Mouse (Mus musculus): ENCODE measurements around the gene Nrd1. TPM values are rescaled to one million over a fixed set of nuclear protein-coding genes. Genes with fewer than 3 reads are reported as not detected.

Nrd1 gene
- polyA plus RNA-seq, 1 experiment from 2014 or later = 65.1 TPM

DNA sequence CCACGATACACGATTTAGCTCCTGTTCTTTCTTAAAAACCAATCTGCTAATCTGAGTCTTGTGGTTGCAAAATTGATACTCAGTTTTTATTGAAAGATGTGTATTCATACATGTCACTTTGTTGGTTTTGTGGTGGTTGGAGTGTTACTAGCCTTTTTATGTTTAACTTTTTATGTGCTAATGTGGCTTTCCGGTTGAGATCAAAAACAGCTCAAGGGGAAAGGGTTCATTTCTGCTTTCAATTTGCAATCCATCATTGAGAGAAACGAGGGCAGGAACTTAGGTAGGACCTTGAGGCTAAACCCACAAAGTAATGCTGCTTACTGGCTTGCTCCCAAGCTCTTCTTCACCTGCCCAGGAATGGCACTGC, 13.0 kb upstream of the Nrd1 start:
- no peaks in the 10 kb centered on the region for H3K9me3 ChIP-seq (ENCODE audit: low read length)
- no peak overlapping the region for H3K27ac ChIP-seq (ENCODE audit: low read length)
- H3K27me3 ChIP-seq (ENCODE audit: insufficient read depth, low read length) = no peaks in the 10 kb centered on the region
- H3K36me3 ChIP-seq (ENCODE audit: insufficient read depth, low read length) = no peaks in the 10 kb centered on the region
- no peaks in the 10 kb centered on the region for H3K4me1 ChIP-seq (ENCODE audit: insufficient read depth, low read length)
- no peak overlapping the region for H3K9ac ChIP-seq (replicated peaks; ENCODE audit: low read length)
- H3K4me3 ChIP-seq (ENCODE audit: low read length) = no peak overlapping the region
- H3K4me2 ChIP-seq (replicated peaks; ENCODE audit: low read depth, low read length) = no peak overlapping the region
- ATAC-seq (ENCODE audit: low FRiP score, low TSS enrichment) = no peak
- 64% methylated on average over 4 of the region's 4 CpGs for WGBS

DNA sequence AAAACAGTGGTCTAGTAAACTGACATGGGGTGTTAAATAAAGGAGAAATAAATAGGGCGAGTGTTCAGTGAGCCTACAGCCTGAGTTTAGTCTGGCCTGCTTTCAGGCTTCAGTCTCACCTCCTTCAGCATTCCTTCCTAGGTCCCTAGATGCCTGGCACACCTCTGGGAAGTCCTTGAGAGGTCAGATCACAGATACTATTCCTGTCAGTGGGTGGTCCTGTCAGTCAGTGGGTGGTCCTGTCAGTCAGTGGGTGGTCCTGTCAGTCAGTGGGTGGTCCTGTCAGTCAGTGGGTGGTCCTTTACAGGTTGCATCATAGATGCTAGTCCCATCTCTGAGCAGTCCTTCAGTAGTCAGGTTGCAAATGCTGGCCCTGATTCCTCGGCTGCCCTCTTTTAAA, 11.0 kb upstream of the Nrd1 start:
- H3K4me1 ChIP-seq (ENCODE audit: insufficient read depth, low read length) = no peaks in the 10 kb centered on the region
- H3K4me2 ChIP-seq (replicated peaks; ENCODE audit: low read depth, low read length) = no peak overlapping the region
- H3K4me3 ChIP-seq (ENCODE audit: low read length) = no peak overlapping the region
- H3K36me3 ChIP-seq (ENCODE audit: insufficient read depth, low read length) = no peaks in the 10 kb centered on the region
- no peak for ATAC-seq (ENCODE audit: low FRiP score, low TSS enrichment)
- H3K27me3 ChIP-seq (ENCODE audit: insufficient read depth, low read length) = no peaks in the 10 kb centered on the region
- H3K27ac ChIP-seq (ENCODE audit: low read length) = no peak overlapping the region
- H3K9ac ChIP-seq (replicated peaks; ENCODE audit: low read length) = no peak overlapping the region
- no peaks in the 10 kb centered on the region for H3K9me3 ChIP-seq (ENCODE audit: low read length)
- WGBS = 76% methylated on average over 2 of the region's 2 CpGs

DNA sequence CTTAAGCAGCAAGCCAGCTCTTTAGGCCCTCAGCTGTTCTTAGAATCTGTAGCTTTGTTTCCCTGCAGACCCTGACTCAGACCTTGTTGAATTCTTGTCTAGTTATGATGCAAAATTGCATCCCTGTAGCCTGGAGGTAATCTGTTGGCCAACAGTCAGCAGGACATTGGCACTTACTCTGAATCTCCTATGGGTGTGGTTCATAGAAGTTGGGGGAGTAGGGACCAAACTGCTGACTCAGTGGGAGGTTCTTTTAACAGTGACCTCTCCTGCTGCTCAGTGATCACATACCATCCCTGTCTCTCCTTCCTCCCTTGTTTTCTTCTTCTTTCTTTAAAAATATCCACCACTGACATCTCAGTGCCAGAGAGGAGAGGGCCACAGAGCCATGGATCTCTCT, 10.4 kb upstream of the Nrd1 start:
- Histone ChIP-seq H3K36me3 (ENCODE audit: insufficient read depth, low read length) (no peaks in the 10 kb centered on the region), H3K4me2 (replicated peaks; ENCODE audit: low read depth, low read length) (no peak overlapping the region), H3K9ac (replicated peaks; ENCODE audit: low read length) (no peak overlapping the region), H3K27ac (ENCODE audit: low read length) (no peak overlapping the region), H3K9me3 (ENCODE audit: low read length) (no peaks in the 10 kb centered on the region), H3K4me1 (ENCODE audit: insufficient read depth, low read length) (no peaks in the 10 kb centered on the region), H3K27me3 (ENCODE audit: insufficient read depth, low read length) (no peaks in the 10 kb centered on the region), H3K4me3 (ENCODE audit: low read length) (no peak overlapping the region)
- no peak for ATAC-seq (ENCODE audit: low FRiP score, low TSS enrichment)

DNA sequence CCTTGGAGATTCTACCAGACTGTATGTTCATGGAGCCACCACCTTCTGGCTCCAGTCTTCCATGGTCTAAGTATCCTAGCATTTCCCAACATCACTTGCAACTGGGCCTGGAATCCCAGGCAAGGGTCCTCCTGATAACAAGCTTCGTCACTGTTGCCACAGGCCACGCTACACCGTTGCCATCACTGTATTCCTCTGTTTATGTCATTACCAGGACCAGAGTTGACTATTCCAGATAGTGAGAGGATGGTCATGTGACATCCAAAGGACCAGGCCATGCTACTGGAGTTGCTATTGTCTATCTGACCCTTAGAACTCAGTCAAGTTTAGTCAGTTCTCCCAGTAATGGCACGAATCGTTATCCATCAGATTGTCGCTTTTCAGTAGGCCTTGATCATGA, 9.9 kb upstream of the Nrd1 start:
- no peak overlapping the region for H3K27ac ChIP-seq (ENCODE audit: low read length)
- no peaks in the 10 kb centered on the region for H3K36me3 ChIP-seq (ENCODE audit: insufficient read depth, low read length)
- H3K4me1 ChIP-seq (ENCODE audit: insufficient read depth, low read length) = no peaks in the 10 kb centered on the region
- no peak overlapping the region for H3K9ac ChIP-seq (replicated peaks; ENCODE audit: low read length)
- ATAC-seq (ENCODE audit: low FRiP score, low TSS enrichment) = no peak
- H3K27me3 ChIP-seq (ENCODE audit: insufficient read depth, low read length) = no peaks in the 10 kb centered on the region
- no peaks in the 10 kb centered on the region for H3K9me3 ChIP-seq (ENCODE audit: low read length)
- H3K4me3 ChIP-seq (ENCODE audit: low read length) = no peak overlapping the region
- H3K4me2 ChIP-seq (replicated peaks; ENCODE audit: low read depth, low read length) = no peak overlapping the region
- 92% methylated on average over 6 of the region's 6 CpGs for WGBS

DNA sequence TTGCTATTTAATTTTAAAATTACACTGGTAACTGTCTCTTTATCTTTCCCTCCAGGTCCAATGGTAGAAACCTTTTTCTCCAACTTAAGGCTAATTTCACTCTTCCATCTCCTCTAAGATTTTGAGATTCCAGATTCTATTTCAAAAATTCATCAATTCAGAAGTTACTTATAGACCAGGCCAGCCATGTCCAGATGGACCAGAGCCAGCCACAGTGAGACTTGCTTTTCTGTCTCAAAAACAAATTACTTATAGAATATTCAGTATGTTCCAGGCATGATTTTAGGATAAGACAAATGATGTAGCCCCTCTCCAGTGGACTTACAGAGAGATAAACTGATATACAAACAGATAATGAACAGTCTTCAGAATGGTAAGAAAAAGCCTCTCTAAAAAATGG, 8.6 kb upstream of the Nrd1 start:
- Histone ChIP-seq H3K27me3 (ENCODE audit: insufficient read depth, low read length) (no peaks in the 10 kb centered on the region), H3K36me3 (ENCODE audit: insufficient read depth, low read length) (no peaks in the 10 kb centered on the region), H3K27ac (ENCODE audit: low read length) (no peak overlapping the region), H3K4me2 (replicated peaks; ENCODE audit: low read depth, low read length) (no peak overlapping the region), H3K4me3 (ENCODE audit: low read length) (no peak overlapping the region), H3K9me3 (ENCODE audit: low read length) (no peaks in the 10 kb centered on the region), H3K9ac (replicated peaks; ENCODE audit: low read length) (no peak overlapping the region), H3K4me1 (ENCODE audit: insufficient read depth, low read length) (no peaks in the 10 kb centered on the region)
- ATAC-seq (ENCODE audit: low FRiP score, low TSS enrichment) = no peak

DNA sequence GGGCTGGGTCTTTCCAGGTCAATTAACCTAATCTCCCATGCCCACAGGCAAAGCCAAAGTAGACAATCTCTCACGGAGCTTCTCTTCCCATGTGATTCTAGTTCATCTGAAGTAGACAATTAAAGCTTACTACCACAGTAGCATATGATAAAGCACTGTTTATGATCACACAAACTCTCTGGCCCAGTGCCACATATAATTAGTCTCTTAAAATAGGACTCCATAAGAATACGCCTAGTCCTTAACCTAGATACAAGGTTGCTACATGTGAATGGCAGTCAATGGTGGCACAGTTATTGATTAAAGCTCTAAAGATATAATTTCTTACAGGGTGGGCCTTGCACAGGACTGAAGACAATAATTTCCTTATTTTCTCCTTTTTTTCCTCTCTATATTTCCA, 7.5 kb upstream of the Nrd1 start:
- Histone ChIP-seq H3K4me1 (ENCODE audit: insufficient read depth, low read length) (no peaks in the 10 kb centered on the region), H3K36me3 (ENCODE audit: insufficient read depth, low read length) (no peaks in the 10 kb centered on the region), H3K4me2 (replicated peaks; ENCODE audit: low read depth, low read length) (no peak overlapping the region), H3K4me3 (ENCODE audit: low read length) (no peak overlapping the region), H3K9ac (replicated peaks; ENCODE audit: low read length) (no peak overlapping the region), H3K27ac (ENCODE audit: low read length) (no peak overlapping the region), H3K9me3 (ENCODE audit: low read length) (no peaks in the 10 kb centered on the region), H3K27me3 (ENCODE audit: insufficient read depth, low read length) (no peaks in the 10 kb centered on the region)
- no peak for ATAC-seq (ENCODE audit: low FRiP score, low TSS enrichment)
- 56% methylated on average over 2 of the region's 2 CpGs for WGBS

DNA sequence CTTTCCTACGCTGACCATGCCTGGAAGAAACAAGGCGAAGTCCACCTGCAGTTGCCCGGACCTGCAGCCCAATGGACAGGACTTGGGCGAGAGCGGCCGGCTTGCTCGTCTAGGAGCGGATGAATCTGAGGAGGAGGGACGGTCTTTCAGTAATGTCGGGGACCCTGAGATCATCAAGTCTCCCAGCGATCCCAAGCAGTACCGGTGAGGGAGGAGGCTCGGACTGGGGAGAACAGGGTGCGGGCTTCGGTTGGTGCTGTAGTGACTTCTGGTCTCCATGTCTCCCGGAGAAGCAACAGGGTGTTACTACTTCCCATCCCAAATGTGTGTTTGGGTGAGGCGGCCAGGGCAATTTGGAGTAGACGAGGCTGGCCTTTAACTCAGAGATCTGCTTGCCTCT, 506 bp downstream of the Nrd1 start:
- Histone ChIP-seq H3K36me3 (ENCODE audit: insufficient read depth, low read length) (0 out of 2 replicates have a peak, but pooled peaks cover 5% of the 10 kb centered on the region), H3K27ac (ENCODE audit: low read length) (peak overlapping the region; percentile 92), H3K9me3 (ENCODE audit: low read length) (no peaks in the 10 kb centered on the region), H3K4me3 (ENCODE audit: low read length) (peak overlapping the region; percentile 71), H3K27me3 (ENCODE audit: insufficient read depth, low read length) (no peaks in the 10 kb centered on the region), H3K4me2 (replicated peaks; ENCODE audit: low read depth, low read length) (peak overlapping the region; percentile 65), H3K9ac (replicated peaks; ENCODE audit: low read length) (peak overlapping the region; percentile 77), H3K4me1 (ENCODE audit: insufficient read depth, low read length) (peaks cover 15% of the 10 kb centered on the region)
- ATAC-seq (ENCODE audit: low FRiP score, low TSS enrichment) = no peak; the same call in 1 of the 2 replicates
- 0% methylated on average over 18 of the region's 18 CpGs for WGBS

DNA sequence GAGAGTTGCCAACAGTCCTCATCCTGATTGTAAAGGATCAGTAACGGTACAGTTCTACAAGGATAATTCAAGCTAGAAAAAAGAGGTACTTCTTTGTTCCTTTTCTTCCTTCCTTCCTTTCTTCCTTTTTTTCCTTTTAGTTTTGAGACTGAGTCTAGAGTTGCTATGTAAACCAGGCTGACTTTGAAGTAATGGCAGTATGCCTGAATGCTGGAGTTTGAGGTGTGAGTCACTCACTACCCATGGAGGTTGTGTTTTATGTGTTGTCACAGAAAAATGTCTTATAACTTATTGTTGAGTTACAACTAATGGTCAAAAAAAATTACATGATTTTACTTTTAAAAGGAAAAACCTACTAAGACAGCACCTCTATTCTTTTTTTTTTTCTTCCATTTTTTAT, 7.6 kb downstream of the Nrd1 start:
- ATAC-seq (ENCODE audit: low FRiP score, low TSS enrichment) = no peak
- Histone ChIP-seq H3K9ac (replicated peaks; ENCODE audit: low read length) (no peak overlapping the region), H3K4me3 (ENCODE audit: low read length) (no peak overlapping the region), H3K4me2 (replicated peaks; ENCODE audit: low read depth, low read length) (no peak overlapping the region), H3K27ac (ENCODE audit: low read length) (no peak overlapping the region), H3K27me3 (ENCODE audit: insufficient read depth, low read length) (no peaks in the 10 kb centered on the region), H3K4me1 (ENCODE audit: insufficient read depth, low read length) (no peaks in the 10 kb centered on the region), H3K9me3 (ENCODE audit: low read length) (no peaks in the 10 kb centered on the region), H3K36me3 (ENCODE audit: insufficient read depth, low read length) (peaks cover 10% of the 10 kb centered on the region; the same call in 1 of the 2 replicates)
- 80% methylated on average over 1 of the region's 1 CpGs for WGBS

DNA sequence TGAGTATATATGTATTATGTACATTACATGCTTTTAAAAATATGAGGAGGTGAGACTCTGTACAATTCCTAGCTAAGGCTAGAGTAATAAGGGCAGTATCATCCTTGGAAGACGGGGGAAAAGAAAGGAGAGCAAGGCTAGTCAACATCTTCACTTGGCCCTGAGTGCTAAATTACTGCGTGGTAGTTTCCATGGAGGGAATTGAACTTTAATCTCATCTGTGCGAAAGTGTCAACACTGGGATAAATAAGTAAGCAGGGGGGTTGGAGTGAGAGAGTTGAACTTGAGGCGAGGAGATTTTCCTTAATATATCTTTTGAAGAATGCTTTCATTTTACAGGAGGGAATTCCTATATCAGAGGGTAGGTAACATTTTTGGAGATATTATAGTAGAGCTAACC, 13.6 kb downstream of the Nrd1 start:
- Histone ChIP-seq H3K9me3 (ENCODE audit: low read length) (no peaks in the 10 kb centered on the region), H3K27me3 (ENCODE audit: insufficient read depth, low read length) (no peaks in the 10 kb centered on the region), H3K4me3 (ENCODE audit: low read length) (no peak overlapping the region), H3K9ac (replicated peaks; ENCODE audit: low read length) (no peak overlapping the region), H3K4me2 (replicated peaks; ENCODE audit: low read depth, low read length) (no peak overlapping the region), H3K27ac (ENCODE audit: low read length) (no peak overlapping the region), H3K36me3 (ENCODE audit: insufficient read depth, low read length) (peaks cover 6% of the 10 kb centered on the region), H3K4me1 (ENCODE audit: insufficient read depth, low read length) (no peaks in the 10 kb centered on the region)
- ATAC-seq (ENCODE audit: low FRiP score, low TSS enrichment) = no peak
- WGBS = 90% methylated on average over 4 of the region's 4 CpGs

DNA sequence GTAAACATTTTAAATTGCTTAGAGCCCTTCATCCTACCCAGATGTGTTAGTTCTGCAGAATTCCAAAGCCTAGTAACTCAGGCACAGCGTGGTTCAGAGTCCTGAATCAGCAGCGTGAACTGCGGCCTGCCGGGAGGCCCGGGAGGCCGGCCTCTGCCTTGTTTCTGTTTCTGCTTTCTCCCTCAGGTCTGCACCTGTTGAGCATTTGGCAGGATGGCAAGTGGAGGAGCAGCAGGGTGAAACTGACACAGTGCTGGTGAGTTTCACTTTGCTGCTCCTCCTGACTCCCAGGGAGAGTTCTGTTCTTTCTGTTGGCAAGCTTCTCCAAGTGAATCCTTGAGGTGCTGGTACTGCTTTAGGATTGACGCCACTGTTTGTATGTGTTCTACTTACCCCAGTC, 17.0 kb downstream of the Nrd1 start:
- no peak for ATAC-seq (ENCODE audit: low FRiP score, low TSS enrichment)
- no peak overlapping the region for H3K4me2 ChIP-seq (replicated peaks; ENCODE audit: low read depth, low read length)
- WGBS = 74% methylated on average over 7 of the region's 7 CpGs
- peaks cover 10% of the 10 kb centered on the region for H3K36me3 ChIP-seq (ENCODE audit: insufficient read depth, low read length)
- no peaks in the 10 kb centered on the region for H3K4me1 ChIP-seq (ENCODE audit: insufficient read depth, low read length)
- no peaks in the 10 kb centered on the region for H3K9me3 ChIP-seq (ENCODE audit: low read length)
- no peak overlapping the region for H3K9ac ChIP-seq (replicated peaks; ENCODE audit: low read length)
- no peak overlapping the region for H3K27ac ChIP-seq (ENCODE audit: low read length)
- H3K4me3 ChIP-seq (ENCODE audit: low read length) = no peak overlapping the region
- H3K27me3 ChIP-seq (ENCODE audit: insufficient read depth, low read length) = no peaks in the 10 kb centered on the region

DNA sequence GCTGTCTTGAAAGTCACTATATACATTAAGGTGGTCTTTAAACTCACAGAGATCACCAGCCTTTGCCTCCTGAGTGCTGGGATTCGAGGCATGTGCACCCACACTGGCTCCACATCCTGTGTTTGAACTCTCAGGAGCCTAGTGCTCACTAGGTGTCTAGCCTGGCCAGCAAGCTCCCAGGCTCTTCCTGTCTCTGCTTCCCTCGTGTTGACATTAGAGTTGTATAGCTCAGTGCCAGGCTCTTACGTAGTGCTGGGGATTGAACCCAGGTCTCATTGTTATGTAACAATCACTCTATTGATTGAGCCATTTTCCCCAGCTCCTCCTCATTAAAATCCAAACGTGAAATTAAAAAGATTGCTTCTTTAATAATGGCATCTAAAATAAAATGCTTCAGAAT, 18.8 kb downstream of the Nrd1 start:
- Histone ChIP-seq H3K9me3 (ENCODE audit: low read length) (no peaks in the 10 kb centered on the region), H3K4me3 (ENCODE audit: low read length) (no peak overlapping the region), H3K27ac (ENCODE audit: low read length) (no peak overlapping the region), H3K9ac (replicated peaks; ENCODE audit: low read length) (no peak overlapping the region), H3K36me3 (ENCODE audit: insufficient read depth, low read length) (peaks cover 9% of the 10 kb centered on the region), H3K27me3 (ENCODE audit: insufficient read depth, low read length) (no peaks in the 10 kb centered on the region), H3K4me2 (replicated peaks; ENCODE audit: low read depth, low read length) (no peak overlapping the region), H3K4me1 (ENCODE audit: insufficient read depth, low read length) (no peaks in the 10 kb centered on the region)
- no peak for ATAC-seq (ENCODE audit: low FRiP score, low TSS enrichment)
- WGBS = 76% methylated on average over 4 of the region's 4 CpGs

All from kidney, embryonic 16.5 days (tissue).